Mouse (Mus musculus): ENCODE measurements at regions not wholly inside any gene's neighbourhood (a gene's known extent, or its start where the extent isn't known, plus 50 kb on each side); places are given as distances from the start of the nearest gene placed in this dataset.

DNA sequence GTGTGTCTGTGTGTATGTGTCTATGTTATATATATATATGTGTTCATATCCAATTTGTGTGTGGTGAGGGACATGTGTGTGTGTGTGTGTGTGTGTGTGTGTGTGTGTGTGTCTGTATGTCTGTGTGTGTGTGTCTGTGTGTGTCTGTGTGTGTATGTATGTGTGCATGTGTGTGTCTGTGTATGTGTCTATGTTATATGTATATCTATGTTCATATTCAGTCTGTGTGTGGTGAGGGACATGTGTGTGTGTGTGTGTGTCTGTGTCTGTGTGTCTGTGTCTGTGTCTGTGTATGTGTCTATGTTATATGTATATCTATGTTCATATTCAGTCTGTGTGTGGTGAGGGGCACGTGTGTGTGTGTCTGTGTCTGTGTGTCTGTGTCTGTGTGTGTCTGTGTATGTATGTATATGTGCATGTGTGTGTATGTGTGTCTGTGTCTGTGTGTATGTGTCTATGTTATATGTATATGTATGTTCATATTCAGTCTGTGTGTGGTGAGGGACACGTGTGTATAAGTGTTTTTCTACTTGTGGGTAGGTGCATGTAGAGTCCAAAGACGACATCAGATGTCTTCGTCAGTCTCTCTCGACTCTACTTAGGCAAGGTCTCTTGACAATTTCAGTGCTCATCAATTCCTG, 370.5 kb upstream of the Slc7a11 start:
- no peak for TF ChIP-seq POLR2A (IDR thresholded peaks at IDR 0.05; ENCODE audit: borderline replicate concordance, extremely low read depth, insufficient read depth, insufficient read length, poor library complexity, severe bottlenecking)
- no peak for TF ChIP-seq CTCF (IDR thresholded peaks at IDR 0.05; ENCODE audit: borderline replicate concordance, extremely low read depth, insufficient read depth, insufficient read length)
- no peak for DNase-seq (ENCODE audit: low read depth)

DNA sequence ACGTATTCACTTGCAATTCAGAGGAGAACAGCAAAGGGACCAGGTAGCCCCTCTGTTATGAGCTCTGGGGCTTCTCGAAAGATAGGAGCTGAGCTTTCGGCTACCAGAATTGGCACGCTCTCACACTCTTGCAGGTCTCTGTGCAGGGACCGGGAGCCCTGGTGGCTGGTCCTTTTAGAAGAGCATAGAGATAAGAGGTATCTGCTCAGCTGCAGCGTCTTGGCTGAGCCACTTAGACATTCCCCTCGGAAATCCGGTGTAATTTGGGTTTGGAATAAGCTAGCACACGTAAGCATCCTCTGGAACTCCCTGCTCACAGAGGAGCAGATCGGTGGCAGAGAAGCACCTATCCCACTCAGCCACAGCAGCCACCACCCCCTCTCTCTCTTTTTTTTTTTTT, 372.3 kb upstream of the Slc7a11 start:
- no peak for DNase-seq (ENCODE audit: low read depth)
- TF ChIP-seq POLR2A (IDR thresholded peaks at IDR 0.05; ENCODE audit: borderline replicate concordance, extremely low read depth, insufficient read depth, insufficient read length, poor library complexity, severe bottlenecking) (no peak), CTCF (IDR thresholded peaks at IDR 0.05; ENCODE audit: borderline replicate concordance, extremely low read depth, insufficient read depth, insufficient read length) (no peak)

DNA sequence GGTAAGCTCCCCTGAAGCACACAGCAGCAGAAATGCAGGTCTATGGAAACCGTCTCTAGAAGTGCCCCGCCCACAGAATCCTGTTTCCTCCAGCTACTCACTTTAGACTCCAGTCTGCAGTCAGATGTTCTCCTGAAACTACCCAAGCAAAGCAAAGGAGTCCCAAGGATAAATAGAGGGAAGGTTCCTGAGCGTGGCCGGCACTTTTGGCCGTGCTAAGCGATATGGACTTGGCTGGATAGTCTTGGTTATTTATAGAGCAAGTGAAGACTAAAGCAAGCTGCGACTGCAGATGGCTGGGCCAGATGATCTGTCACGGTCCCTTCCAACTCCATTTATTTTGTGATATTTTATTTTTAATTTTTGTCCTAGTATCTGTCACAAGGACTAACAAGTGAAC, 373.1 kb upstream of the Slc7a11 start:
- TF ChIP-seq POLR2A (IDR thresholded peaks at IDR 0.05; ENCODE audit: borderline replicate concordance, extremely low read depth, insufficient read depth, insufficient read length, poor library complexity, severe bottlenecking) (no peak), CTCF (IDR thresholded peaks at IDR 0.05; ENCODE audit: borderline replicate concordance, extremely low read depth, insufficient read depth, insufficient read length) (no peak)
- DNase-seq (ENCODE audit: low read depth): no peak

DNA sequence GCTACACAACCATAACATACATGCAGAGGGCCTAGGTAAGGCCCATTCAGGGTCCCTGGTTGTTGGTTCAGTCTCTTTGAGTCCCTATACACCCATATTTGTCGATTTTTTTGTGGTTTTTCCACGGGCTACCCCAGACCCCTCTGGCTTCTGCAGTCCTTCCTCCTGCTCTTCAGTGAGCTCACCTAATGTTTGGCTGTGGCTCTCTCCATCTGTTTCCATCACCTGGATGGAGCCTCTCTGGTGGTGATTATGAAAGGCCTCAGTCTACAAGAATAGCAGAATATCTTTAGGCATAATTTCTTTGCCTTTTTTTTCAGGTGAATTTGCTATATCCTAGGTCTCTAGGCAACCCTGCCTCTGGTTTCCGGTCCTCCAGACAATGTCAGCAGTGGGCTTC, 373.9 kb upstream of the Slc7a11 start:
- DNase-seq (ENCODE audit: low read depth): no peak
- TF ChIP-seq POLR2A (IDR thresholded peaks at IDR 0.05; ENCODE audit: borderline replicate concordance, extremely low read depth, insufficient read depth, insufficient read length, poor library complexity, severe bottlenecking): no peak
- no peak for TF ChIP-seq CTCF (IDR thresholded peaks at IDR 0.05; ENCODE audit: borderline replicate concordance, extremely low read depth, insufficient read depth, insufficient read length)

DNA sequence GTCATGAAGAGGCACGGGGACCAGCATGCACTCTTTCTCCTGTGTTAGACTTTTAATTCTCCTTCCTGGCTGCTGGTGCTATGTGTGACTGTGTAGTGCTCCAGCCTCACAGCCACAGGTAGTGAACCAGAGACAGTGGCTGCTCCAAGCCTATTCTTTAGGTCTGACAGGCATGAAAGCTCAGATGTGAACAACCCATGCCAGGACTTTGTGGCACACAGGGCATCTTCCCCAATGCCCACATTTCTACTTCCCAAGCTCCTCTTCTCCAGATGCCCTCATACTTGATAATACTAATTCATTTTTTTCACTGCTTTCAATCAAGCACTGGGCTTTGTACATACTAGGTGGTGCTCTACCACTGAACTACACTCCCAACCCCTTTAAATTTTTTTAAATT, 377.4 kb upstream of the Slc7a11 start:
- TF ChIP-seq POLR2A (IDR thresholded peaks at IDR 0.05; ENCODE audit: borderline replicate concordance, extremely low read depth, insufficient read depth, insufficient read length, poor library complexity, severe bottlenecking): no peak
- no peak for TF ChIP-seq CTCF (IDR thresholded peaks at IDR 0.05; ENCODE audit: borderline replicate concordance, extremely low read depth, insufficient read depth, insufficient read length)
- DNase-seq (ENCODE audit: low read depth): no peak

DNA sequence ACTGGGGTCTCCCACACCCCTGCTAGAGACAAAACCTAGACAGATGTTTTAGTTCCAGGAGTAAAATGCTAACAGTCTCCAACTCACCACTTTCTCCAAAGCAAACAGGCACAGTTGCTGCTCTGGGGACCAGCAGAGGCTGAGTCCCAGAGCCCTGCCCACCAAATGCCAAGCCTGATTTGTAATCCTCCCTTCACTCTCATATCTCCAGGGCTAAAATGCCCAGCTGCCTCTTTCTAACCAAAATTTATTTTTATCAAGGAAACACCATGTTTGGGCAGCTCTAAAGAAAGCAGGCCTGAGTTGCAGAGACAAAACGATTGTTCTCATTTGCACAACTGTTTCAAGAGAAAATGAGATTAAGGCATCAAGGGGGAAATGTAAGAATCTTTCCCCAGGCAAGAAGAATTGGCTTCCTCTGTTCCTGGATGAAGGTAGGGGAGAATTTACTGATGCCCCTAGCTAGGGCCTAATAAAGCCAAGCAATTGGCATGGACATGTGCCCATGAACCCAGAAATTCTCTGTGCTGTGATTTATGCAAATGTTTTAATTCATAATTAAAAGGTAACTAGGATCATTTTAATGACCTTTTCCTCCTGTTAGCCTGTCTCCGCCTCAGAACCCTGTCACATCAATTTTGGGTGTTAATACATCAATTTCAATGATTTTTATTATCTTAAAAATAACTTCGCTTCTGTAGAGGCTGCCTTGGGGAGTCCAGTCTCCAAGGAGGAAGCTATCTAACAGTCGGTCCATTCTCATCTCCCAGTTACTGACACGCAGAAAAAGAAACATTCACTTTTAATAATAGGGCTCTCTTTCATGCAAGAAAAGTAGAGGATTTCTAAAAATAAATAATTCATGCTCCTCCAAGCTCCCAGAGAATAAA, 382.4 kb upstream of the Slc7a11 start:
- peak; percentile 44 for DNase-seq (ENCODE audit: low read depth)
- TF ChIP-seq POLR2A (IDR thresholded peaks at IDR 0.05; ENCODE audit: borderline replicate concordance, extremely low read depth, insufficient read depth, insufficient read length, poor library complexity, severe bottlenecking) (no peak), CTCF (IDR thresholded peaks at IDR 0.05; ENCODE audit: borderline replicate concordance, extremely low read depth, insufficient read depth, insufficient read length) (no peak)

DNA sequence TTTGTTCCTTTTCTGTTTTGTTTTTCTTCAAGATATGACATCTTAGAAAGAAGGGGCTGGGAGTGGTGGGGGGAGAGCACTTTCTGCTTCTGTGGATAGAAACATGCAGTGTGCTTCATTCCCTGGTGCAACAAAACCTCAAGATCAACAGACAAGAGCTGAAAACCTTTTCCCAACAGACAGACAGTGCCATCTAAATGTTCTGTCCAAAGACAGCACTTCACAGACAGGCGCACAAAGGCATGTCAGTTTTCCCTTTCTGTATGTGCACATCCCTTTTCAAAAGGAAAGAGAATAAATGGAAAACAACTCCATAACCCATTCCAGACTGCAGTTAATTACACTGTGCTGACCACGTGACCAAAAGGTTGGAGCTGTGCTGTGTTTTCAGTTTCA, 383.0 kb upstream of the Slc7a11 start:
- peak; percentile 66 for DNase-seq (ENCODE audit: low read depth)
- no peak for TF ChIP-seq POLR2A (IDR thresholded peaks at IDR 0.05; ENCODE audit: borderline replicate concordance, extremely low read depth, insufficient read depth, insufficient read length, poor library complexity, severe bottlenecking)

DNA sequence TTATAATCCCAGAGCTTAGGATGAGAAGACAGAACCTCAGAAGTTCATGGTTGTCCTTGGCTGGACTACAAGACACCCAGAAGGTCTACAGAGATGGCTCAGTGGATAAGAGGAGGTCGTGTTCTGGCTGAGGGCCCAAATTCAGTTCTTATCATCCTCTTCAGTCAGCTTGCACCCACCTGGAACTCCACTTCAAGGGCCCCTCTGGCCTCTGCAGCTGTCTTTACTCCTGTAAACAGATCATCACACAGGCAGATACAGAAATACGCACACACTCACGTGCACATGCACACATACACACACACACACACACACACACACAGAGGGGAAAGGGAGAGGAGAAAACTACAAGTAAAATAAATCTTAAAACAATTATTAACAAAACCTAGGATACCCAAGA, 385.8 kb upstream of the Slc7a11 start:
- TF ChIP-seq POLR2A (IDR thresholded peaks at IDR 0.05; ENCODE audit: borderline replicate concordance, extremely low read depth, insufficient read depth, insufficient read length, poor library complexity, severe bottlenecking): no peak

DNA sequence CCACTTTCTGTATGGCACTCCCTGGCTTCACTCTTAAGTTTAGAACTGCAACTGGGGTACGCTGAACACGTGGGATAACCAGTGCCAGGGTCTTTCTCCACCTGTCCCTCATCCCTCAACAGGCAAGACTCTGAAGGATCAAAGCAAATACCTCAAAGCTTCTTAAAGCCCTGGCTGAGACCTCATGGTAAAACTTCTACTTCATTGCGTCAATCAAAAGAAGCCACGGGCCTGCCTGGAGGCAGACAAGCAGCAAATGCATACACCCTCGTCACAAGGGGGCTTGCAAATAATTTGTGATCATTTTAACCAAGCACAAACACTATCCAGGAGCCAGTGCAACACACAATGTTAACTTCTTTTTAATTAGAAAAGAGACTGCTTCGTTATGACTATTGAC, 387.0 kb upstream of the Slc7a11 start:
- peak; percentile 33 for DNase-seq (ENCODE audit: low read depth)
- TF ChIP-seq CTCF (IDR thresholded peaks at IDR 0.05; ENCODE audit: borderline replicate concordance, extremely low read depth, insufficient read depth, insufficient read length) (no peak), POLR2A (IDR thresholded peaks at IDR 0.05; ENCODE audit: borderline replicate concordance, extremely low read depth, insufficient read depth, insufficient read length, poor library complexity, severe bottlenecking) (no peak)

More for the DNA sequence above, 385.8 kb upstream of the Slc7a11 start:
- no peak for DNase-seq (ENCODE audit: low read depth)

DNA sequence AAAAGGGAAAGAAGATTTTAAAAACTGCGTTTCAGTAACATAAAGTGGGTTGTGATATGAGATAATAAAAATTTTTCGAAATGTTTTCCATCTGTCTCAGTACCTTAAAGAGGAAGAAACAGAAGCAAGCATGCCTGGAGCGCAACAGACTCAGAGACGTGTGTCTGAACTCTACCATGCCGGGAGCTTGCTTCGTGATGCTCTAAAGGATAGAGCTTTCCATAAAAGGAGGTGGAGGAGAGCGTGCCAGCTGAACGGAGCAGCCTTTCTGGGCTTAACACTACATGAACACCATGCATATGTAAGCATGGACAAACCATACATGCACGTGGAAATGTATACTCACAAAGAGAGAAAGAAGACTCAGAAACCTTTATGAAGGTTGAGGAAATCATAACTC, 387.5 kb upstream of the Slc7a11 start:
- no peak for DNase-seq (ENCODE audit: low read depth)

DNA sequence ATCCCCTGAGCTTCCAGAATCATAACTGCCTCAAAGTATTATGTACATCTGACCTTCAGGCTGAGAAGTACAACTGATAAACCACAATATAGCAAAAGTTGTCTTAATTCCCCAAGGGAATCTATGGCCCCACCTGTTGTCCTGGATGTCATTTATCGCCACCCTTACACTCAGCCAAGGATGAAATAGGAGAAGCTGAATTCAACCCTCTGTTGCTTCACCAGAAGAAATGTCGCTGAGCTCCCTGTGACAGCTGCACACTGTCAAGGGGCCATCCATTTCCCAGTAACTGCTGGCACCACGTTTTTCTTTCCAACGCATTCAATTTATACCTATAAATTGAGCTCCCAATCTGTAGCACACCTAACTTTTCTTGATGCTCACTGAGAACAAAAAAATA, 382.0 kb upstream of the Noct start:
- no peak for TF ChIP-seq CTCF (IDR thresholded peaks at IDR 0.05; ENCODE audit: borderline replicate concordance, extremely low read depth, insufficient read depth, insufficient read length)
- TF ChIP-seq POLR2A (IDR thresholded peaks at IDR 0.05; ENCODE audit: borderline replicate concordance, extremely low read depth, insufficient read depth, insufficient read length, poor library complexity, severe bottlenecking): no peak
- DNase-seq (ENCODE audit: low read depth): no peak

More for the DNA sequence above, 387.5 kb upstream of the Slc7a11 start:
- TF ChIP-seq CTCF (IDR thresholded peaks at IDR 0.05; ENCODE audit: borderline replicate concordance, extremely low read depth, insufficient read depth, insufficient read length) (no peak), POLR2A (IDR thresholded peaks at IDR 0.05; ENCODE audit: borderline replicate concordance, extremely low read depth, insufficient read depth, insufficient read length, poor library complexity, severe bottlenecking) (no peak)

DNA sequence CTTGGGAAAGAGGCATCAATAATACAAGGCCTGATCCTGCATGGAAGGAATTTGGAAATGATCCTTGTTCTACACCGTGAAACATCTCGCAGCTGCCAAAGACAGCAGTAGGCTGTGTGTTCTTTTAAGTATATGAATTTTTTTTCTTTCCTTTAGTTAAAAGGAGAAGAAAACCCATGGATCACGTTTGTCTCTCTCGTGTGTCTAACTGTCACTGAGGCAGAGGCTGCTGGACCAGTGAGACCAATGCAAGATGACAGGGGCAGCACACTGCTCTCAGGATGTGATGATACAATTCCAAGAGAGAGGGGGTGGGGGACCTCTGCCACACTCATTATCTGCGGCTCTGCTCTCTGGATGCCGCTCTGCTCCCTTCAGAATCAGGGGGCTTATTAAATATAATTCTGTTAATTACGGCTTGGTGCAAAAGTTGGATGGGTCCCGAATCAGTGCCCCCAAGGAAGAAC, 379.4 kb upstream of the Noct start:
- TF ChIP-seq POLR2A (IDR thresholded peaks at IDR 0.05; ENCODE audit: borderline replicate concordance, extremely low read depth, insufficient read depth, insufficient read length, poor library complexity, severe bottlenecking): no peak
- no peak for TF ChIP-seq CTCF (IDR thresholded peaks at IDR 0.05; ENCODE audit: borderline replicate concordance, extremely low read depth, insufficient read depth, insufficient read length)
- peak; percentile 77 for DNase-seq (ENCODE audit: low read depth)

Data from brain, embryonic 14.5 days (tissue).